Mouse (Mus musculus): ENCODE data around the gene Arhgef19. TPM values are rescaled to one million over a fixed set of nuclear protein-coding genes. Genes with fewer than 3 reads are reported as not detected.

Arhgef19 gene
- total RNA-seq, 2 experiments from 2014 or later: 29.0 to 31.0 TPM

DNA sequence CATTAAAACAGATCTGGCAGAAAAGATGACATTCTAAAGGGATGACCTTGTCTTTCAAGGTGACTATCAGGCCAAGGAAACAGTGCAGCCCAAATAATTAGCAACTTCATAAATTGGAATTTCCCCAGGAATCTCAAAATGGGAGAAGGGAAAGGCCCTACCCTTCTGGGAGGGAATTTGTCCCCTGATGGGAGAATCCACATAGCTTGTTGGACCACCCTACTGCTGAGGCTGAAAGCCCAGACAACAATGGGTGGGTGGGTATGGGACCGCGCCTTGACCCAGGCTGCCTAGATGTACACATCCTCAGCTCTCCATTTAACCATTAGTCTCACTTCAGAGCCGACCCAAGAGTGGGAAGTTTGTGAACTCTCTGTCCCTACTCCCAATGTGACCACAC is 45.2 kb downstream of the Arhgef19 start:
- no peak for DNase-seq

DNA sequence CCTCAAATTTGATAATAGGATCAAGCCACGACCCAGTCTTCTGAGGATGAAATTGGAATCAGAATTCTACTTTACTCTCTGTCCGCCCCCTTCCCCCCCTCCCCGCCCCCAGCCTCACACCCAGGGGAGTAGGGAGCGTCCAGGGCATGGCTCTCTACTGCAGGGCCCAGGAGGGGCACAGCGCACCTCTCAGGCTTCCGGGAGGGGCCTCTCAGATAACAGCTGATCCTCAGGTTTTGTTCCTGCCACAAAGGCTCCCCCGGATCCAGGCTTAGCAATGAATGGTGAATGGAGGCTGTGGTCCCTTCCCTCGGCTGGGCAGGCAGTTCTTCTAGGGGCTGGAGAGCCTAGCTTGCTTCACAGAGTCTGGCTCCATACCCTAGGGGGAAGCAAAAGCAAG is 45.8 kb downstream of the Arhgef19 start:
- no peak for DNase-seq

DNA sequence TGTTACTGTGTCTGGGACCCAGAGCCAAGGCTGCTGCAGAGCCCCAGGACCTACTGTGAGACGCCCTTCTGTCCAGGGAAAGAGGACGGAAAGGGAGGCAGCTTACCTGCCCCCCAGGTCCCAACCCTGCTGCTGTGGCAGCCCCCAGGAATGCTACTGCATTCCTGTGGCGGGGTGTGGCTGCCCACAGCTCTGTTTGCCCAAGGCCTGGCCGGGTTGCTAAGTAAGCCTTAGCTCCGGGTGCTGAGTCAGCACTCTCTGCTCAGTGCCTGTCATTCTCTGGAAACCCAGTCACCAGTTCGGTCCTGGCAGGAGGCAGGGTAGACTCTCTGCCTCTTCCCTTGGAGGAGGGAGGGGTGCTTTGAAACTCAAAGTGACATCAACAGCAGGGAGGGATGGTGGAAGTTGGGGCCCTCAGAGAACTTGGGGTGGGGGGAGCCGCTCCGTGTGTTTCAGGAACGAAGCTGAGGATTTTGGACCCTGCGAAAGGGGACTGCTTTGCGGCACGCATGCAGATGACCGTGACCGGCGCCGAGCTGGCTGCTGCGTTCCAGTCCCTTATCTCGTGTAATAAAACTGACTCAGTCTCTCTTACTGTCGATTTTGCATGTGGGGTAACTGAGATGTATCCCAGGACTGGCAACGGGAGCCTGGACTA is 47.7 kb downstream of the Arhgef19 start:
- DNase-seq: peak; percentile 75

DNA sequence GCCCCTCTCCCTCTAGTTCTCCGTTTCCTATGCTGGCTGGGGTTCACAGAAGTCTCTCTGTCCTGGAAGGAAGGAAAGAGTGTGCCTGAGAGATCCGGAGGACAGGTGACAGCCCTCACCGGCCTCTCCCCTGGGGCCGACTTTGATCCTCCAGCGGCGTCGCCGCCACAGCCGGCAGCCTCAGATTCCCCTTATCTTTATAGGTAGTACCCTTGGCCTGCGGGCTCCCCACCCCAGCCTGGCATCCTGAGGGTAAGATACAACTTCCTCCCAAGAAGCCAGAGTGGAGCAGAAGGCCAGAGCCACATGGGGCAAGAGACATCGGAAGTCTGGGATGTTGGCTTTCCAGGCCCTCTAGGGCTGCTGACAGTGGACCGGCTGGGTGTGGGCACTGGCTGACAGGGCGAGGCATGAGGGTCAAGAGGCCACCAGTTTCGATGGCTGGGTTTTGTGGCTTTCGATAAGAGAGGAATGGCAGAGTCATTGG is 48.3 kb downstream of the Arhgef19 start:
- no peak for DNase-seq

DNA sequence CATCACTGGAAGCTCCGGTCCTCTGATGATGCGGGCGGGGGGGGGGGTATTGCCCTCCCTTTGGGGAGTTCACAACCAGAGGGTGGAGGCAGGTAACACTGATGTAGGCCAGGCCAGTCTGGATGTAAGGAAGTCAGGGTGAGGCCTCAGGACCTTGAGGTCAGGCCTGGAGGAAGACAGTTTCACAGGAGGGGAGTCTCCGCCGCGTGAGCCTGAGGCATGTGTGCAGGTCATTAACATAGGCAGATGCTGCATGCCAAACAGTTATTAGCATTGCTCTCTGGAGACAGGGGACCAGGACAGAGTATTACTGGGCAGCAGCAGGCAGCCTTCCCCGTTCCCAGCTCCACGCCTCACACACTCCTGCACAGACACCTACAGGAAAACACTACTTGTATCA is 48.9 kb downstream of the Arhgef19 start:
- no peak for DNase-seq

DNA sequence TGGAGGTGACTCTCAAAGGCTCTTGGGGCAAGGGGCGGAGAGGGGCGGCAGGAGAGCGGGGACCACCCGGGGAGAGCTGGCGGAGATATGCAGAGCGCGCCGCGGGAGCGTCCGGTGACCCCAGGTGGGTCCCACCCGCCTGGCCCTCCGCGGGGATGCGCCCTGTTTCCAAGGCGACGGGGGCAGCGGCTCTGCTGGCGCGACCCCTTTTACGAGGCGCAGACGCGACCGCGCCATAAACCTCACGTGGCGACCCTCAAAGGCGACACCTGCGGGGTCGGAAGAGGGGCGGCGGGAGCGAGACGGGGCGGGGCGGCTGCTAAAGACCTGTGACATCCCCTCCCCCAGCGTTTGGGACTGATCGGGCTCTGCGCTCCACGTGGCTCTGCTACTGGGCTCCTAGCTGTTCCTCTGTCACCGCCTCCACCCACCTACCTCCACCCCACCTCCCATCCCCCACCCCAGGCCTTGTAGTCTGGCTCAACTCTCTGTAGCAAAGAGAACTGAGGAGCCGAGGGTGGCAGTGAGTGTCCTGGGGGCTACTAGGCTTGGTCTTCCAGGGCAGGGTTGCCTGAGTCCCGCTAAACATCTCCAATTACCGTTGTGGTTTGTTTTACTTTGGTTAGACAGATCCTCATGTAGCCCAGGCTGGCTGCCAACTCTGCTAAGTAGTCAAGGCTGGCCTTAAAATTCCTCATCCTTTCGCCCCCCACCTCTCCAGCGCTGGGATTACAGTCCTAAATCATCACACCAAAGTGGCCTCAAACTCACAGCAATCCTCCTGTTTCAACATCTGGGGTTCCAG is 52.5 kb downstream of the Arhgef19 start:
- no peak for DNase-seq

DNA sequence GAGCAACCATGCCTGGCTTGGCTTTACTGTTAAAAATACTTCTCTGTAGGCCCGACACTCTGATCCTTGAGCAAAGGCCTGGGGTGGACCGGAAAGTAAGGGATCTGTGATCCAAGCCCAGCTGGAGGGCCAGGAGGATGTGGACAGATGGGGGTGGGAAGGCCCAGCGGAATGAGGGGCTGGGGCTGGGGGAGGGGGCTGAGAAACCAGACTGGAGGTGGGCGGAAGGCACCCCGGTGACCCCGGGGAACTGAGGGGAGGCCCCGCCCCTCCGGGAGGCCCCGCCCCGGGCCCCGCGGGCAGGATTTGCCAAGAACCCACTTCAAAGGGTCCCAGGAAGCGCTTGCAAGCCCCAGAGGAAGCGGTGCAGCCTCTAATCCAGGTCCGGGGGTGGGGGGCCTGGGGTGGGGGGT is 56.5 kb downstream of the Arhgef19 start:
- DNase-seq: no peak

DNA sequence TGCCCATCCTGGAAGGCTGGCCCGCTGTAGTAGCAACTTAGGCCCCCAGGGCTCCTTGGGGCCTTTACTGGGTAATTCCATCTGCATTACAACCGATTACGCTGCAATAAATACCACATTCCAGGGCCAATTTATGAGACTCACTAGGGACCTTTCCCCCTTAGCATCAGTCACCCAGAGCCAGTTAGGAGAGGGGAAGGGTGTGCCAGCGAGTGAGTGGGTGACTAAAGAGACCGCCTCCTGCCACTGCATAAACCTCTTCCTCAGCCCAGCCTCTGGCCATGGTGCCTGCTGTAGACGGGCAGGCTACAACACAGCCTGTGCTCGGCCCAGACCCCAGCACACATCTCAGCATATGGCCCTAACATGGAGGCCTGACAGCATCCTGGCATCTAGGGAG is 58.6 kb downstream of the Arhgef19 start:
- DNase-seq: no peak

DNA sequence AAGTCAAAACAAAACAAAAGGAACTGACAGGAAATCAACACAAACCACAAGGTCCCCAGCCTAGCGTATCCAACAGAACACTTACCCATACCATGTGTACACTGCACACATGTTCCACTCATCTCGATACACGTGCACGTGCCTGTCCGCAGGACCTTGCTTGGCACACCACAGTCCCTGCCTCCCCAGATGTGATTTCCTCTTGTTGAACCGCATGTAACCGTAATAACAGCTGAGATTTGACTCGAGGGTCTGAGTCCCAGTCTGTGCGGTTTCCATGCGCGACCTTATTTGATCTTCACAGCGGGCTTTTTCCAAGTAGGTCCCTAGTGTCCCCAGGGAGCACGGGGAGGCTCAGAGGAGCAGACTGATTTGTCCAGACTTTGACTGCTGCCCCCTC is 60.1 kb downstream of the Arhgef19 start:
- DNase-seq: no peak

DNA sequence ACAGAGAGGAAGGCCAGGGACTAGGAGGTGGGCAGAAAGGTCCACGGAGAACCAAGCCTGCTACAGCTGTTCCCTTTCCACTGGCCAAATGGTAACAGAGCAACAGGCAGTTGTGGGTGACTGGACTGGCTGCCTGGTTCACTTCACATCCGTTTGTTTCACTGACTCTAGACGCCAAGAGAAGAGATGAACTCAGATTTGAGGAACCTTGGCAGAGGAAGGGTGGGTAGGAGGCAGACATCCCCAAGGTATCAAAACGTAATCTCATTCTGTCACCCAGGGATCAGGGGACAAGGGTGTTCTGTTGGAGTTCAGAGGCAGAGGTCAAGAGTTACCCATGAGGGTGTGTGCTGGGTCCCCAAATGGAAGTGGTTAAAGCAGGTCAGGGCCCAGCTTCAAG is 60.9 kb downstream of the Arhgef19 start:
- DNase-seq: no peak

DNA sequence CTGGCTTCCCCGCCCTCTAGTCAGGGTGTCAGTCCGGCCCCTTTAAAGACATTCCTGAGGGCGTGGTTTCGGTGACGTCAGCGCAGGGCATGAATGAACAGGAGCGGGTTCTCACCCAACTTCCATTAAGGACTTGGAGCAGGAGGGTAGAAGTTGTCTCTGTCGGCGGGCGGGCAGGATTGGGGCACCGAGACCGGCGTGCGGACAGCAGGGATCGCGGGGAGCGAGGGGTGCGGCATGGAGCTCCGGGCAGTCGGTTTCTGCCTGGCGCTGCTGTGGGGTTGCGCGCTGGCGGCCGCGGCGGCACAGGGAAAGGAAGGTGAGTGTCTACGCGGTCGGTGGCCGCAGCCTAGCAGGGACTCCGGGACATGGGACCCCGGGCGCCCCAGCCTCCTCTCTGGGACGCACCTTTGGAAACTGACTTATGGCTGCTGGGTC is 61.8 kb downstream of the Arhgef19 start, which contains the start of gene Epha2:
TSS of gene Epha2 (plus strand) at position 125 of the 438 bp plus-strand sequence.
- DNase-seq: peak; percentile 94

DNA sequence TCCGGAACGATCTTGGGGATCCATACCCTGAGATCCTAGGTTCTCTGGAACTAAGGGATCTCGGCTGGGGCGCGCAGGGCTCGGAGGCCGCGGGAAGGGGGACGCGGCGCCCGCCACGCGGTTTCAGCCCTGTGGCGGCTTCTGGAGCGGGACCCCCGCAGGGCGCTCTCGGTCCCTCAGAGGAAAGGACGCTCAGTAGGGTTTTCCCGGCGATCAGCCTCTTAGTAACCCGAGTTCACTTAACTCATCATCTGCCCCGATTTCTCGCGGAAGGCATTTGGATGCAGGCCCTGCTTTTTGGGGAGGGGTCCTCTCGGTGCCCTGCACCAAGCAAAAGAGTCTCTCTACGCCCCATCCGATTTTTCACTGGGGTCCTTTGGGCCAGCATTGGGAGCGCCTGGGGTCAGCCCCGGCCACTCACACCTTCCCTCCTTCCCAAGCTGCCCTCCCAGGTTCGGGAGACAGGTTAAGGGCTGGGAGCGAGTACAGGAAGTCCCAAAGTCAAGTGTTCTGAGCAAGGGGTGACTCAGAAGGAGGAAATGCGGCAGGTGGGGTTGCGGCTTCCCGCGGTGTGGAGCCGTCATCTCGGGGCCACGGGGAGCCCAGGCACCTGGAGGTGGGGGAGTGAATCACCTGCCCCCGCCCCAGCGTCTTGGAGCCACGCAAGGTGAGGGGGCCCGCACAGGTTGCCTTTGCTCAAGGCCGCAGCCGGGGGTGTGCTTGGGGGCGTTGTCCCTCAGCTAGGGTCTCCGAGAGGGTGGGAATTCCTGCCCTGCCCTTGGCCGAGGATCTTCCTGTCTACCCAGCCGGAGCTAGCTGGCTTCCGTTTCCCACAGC is 62.5 kb downstream of the Arhgef19 start:
- peak; percentile 37 for DNase-seq

DNA sequence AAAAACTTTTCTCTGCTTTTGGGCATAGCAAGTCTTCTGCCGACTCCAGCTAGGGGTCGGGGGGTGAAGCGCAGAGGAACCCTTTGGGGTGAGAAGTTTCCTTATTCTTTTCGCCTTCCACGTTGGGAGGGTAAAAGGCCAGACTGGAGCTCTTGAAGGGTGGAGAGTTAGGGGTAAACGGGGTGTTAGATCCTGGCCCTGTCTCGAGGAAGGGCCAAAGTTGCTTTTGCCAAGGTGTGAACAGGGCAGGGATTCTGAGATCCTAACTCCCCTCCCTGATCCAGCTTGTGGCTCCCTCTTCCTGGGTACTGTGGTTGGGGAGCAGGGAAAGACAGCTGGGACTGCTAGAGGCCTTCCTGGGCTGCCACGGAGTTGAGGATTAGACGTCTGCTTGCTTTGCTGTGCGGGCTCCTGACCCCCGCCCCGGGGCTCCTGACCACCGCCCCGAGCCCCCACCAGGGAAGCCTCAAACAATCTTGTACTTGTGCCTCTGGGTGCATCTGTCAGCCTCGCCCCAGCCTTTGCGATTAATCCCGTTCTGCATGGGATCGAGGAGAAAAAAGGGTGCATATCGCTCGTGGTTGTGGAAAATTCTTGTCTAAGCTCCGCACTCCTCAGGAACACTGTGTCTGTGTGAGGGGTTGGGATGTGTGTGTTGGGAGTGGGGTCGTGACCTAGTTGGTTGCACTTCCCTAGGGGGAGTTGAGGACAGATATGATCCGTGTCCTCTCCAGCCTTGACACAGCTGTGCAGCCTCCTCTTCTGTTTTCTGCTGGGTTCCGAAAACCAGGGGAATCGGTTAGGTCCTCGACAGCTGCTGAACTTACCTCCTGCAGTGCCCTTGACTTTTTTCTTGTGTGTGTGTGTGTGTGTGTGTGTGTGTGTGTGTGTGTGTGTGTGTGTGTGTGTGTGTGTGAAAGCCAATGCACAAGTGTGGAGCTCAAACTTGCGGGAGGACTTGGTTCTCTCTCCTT is 63.4 kb downstream of the Arhgef19 start:
- DNase-seq: peak; percentile 45

DNA sequence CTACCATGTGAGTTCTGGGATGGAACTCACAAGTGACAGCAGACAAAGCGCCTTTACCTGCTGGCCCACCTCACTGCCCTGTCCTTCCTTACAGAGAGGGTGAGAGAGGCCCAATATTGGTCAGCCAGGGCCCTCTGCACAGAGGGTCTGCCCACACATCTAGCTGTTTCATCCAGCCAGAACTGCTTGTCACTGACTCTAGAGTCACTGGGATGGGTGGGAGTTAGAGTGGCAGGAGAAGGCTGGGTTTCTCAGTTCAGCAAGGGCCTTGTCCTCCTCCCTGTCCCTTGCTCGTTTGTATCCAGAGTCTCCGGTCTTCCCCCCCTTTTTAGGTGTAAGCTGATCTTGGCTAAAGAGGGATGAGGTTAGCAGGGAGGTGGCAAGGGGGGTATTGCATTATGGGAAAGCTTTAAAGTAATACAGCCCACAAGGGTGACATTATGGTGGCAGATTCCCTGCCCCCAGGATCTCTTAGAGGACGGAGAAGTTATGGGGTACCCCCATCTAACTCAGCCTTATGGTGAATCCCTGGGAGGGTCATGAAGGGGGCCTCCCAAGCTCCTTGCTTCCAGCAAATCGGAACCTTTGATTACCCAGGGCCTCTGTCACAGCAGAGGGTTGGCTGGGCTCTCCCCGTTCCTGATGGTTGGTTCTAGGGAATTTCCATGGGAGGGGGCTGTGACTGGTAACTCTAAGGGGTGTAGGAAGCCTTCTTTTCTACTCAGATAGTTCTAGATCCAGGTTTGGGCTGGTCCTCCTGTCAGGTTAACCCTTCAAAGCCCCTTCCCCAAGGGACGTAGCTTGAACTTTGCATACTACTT is 64.3 kb downstream of the Arhgef19 start:
- no peak for DNase-seq

DNA sequence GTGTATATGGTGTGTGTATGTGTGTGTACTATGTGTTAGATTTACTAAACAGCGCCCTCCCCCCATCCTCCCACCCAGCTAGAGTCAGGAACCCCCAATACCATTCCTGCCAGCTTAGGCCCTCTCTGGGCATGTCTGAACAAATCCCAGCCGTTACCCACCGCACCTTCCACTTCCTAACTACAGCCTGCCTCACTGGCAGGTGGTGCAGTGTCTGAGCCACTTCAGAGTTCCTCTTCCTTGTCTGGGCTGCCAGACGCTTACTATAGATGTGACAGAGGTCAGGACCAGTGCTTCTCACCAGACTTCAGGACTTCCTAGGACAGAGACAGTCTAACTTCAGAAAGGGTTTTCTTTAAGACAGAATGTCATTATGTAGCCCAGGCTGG is 64.9 kb downstream of the Arhgef19 start:
- no peak for DNase-seq

DNA sequence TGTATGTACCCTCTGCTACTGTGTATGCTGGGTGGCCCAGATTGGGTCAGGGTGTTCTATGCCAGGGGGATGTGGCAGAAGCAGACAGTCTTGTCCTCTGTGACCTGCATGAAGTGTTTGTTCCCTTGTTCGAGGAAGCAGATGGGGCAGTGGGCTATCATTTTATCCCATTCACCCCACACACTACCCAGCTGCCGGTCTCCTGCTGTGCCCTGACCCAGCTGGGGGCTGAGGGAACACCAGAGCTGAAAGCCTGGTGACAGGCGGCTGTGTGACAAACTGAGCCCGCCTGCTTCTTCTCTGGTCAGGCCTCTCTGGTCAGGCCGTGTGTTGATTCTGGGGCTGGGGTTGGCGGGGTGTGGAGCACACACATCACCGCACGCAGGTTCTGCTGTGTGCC is 66.8 kb downstream of the Arhgef19 start:
- DNase-seq: no peak

Data from adrenal gland, postnatal 10 days (tissue).